Mouse (Mus musculus): ENCODE results near the gene Gm14435.
"Not testable (repeated sequence)": the region's sequence is repeated elsewhere in the genome, so short reads cannot be mapped to it uniquely, and the experiment has no call there.

The Gm14435 gene

GRCm38 (mm10) chr2:176423294-176423693 lies at the start of gene Gm14435:
Gene Gm14435, plus strand, starts transcription at chr2:176423594.
- not testable (repeated sequence) for DNase-seq
